Mouse (Mus musculus) bone marrow, adult 2 months (tissue): ENCODE measurements at regions not wholly inside any gene's neighbourhood (a gene's known extent, or its start where the extent isn't known, plus 50 kb on each side); places are given as distances from the start of the nearest gene placed in this dataset.

Experiments
- H3K27ac ChIP-seq: fragments of 200-500 bp; 2 replicates; pipeline ENCODE4 v1.5.1; 2012; ENCODE audit warnings: low read depth, mild to moderate bottlenecking, control low read depth, inconsistent platforms, low read length; ENCODE audit not compliant: control insufficient read depth, poor library complexity, insufficient read depth
- H3K4me1 ChIP-seq: fragments of 200-500 bp; 2 replicates; pipeline ENCODE4 v1.6.1; 2011; ENCODE audit warnings: low read length; ENCODE audit not compliant: control insufficient read depth, insufficient read depth
- H3K4me3 ChIP-seq: fragments of 200-500 bp; replicated peaks from 2 replicates; pipeline ENCODE3; 2011; ENCODE audit warnings: mild to moderate bottlenecking, low read depth, low read length, control low read depth; ENCODE audit not compliant: control insufficient read depth
- CTCF ChIP-seq: fragments of 200-500 bp; IDR thresholded peaks from 2 replicates; pipeline ENCODE4 v1.5.1; 2011; ENCODE audit warnings: low read length, control low read depth; ENCODE audit not compliant: control insufficient read depth, insufficient read depth
- POLR2A ChIP-seq: fragments of 200-500 bp; IDR thresholded peaks from 2 replicates; pipeline ENCODE4 v1.6.1; 2011; ENCODE audit warnings: low read depth, mild to moderate bottlenecking, control low read depth, low read length, borderline replicate concordance; ENCODE audit not compliant: control insufficient read depth
- WGBS: fragments of 180-500 bp; shearing (Covaris S2); methylation state at CpG from one replicate; pipeline ENCODE4 v1.1.7; 2018; 5-methylcytosine and 5-hydroxymethylcytosine counted together

DNA sequence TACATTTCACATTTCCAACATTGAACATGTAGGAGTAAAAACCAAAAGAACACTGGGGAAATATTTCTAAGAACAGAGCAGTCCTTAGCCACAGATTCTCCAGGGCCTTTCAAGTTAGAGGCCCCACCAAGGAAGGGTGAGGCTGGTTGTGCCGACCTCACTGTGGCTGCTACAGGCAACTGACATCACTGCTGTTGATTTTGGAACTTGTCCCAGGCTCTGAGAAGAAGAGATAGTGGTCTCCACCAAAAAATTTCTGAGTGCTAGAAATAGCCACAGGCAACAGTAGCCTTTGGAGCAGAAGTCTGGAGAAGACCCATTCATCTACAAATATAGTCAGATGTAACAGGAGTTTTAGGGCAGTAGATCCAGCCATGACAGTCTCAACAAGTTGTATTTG is 959.7 kb upstream of the Lrrc6 start:
- Histone ChIP-seq H3K4me3 (no peak overlapping the region), H3K27ac (no peak overlapping the region), H3K4me1 (no peaks in the 10 kb centered on the region)
- no peak for TF ChIP-seq POLR2A
- no peak for TF ChIP-seq CTCF
- WGBS: 11% methylated on average over 1 of the region's 1 CpGs

- 27% methylated on average over 2 of the region's 2 CpGs for WGBS
- H3K4me1 ChIP-seq: no peaks in the 10 kb centered on the region
- TF ChIP-seq POLR2A (no peak), CTCF (peak; percentile 98)
- H3K4me3 ChIP-seq: no peak overlapping the region
- no peak overlapping the region for H3K27ac ChIP-seq
These were observed 933.6 kb upstream of the Lrrc6 start for GRCm38 (mm10) chr15:67434284-67434683.

DNA sequence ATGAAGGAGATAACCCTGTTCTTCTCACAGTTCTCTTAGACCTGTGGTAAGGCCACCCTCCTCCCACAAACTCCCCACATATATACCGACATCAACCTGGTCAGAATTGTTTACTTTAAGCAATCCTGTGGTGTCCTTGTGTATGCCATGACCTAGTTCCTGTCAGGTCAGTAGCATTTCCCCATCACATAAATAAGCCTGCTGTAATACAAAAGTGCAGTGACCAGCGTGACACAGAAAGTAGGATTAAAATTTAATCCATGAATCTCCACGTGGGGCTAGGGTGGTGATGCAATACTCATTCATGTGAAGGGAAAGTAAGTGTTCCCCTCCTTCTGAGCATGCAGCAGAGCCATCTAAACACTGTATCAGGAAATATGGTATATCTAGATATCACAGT is 923.2 kb upstream of the Lrrc6 start:
- Histone ChIP-seq H3K4me1 (no peaks in the 10 kb centered on the region), H3K4me3 (no peak overlapping the region), H3K27ac (no peak overlapping the region)
- 13% methylated on average over 3 of the region's 3 CpGs for WGBS
- TF ChIP-seq POLR2A: no peak
- no peak for TF ChIP-seq CTCF

DNA sequence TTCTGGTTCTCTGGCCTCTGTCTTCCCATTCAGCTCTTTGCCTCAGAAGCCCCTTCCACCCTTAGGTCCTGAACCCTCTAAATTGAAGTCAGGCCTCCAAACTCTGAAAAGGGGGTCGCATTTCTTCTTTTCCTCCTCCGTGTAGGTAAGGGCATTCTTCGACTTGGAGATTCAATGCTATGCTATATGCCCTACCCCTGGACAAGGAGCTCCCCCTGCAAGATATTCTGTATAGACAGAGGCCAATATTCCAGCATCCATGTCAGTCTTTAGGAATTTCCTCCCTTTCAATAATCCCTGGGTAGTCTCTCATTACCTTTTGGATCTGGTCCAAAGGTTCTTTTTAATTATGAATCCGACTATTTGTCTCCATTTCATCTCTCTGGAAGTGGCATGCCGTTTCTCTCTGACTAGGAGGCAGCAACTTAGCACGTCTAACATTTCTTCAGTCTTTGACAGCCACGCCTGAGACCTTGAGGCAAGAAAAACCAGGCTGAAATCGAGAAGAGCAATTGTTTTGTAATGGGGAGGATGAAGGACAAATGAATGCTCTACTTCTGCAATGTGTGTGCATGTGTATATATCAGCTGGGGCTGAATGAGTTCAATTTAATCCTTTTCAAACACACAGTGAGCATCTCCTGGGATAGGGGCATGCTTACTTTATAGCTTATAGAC is 921.7 kb upstream of the Lrrc6 start:
- TF ChIP-seq POLR2A (no peak), CTCF (no peak)
- Histone ChIP-seq H3K4me3 (no peak overlapping the region), H3K27ac (no peak overlapping the region), H3K4me1 (no peaks in the 10 kb centered on the region)
- 66% methylated on average over 8 of the region's 8 CpGs for WGBS

GRCm38 (mm10) chr15:67420776-67421175 is 920.1 kb upstream of the Lrrc6 start:
- Histone ChIP-seq H3K27ac (no peak overlapping the region), H3K4me1 (no peaks in the 10 kb centered on the region), H3K4me3 (no peak overlapping the region)
- WGBS: 83% methylated on average over 6 of the region's 6 CpGs
- TF ChIP-seq POLR2A (no peak), CTCF (no peak)

DNA sequence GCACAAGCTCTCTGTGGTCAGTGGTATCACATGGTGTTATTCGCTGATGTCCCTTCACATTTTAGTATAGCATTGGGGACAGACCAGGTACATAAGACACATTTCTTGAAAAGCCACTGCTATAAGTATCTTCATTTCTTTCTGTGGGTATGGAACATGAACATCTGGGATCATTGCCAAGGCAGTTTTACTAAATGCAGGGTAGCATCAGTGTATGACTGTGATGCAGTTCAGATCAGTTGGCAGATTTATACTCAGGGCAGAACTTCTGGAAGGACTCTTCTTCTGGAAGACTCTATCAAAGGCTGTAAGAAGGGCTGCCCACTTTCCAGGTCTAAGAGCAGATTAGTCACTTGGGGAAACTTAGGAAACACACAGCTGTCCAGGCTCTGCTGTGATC is 919.0 kb upstream of the Lrrc6 start:
- no peaks in the 10 kb centered on the region for H3K4me1 ChIP-seq
- no peak overlapping the region for H3K27ac ChIP-seq
- TF ChIP-seq CTCF (no peak), POLR2A (no peak)
- no peak overlapping the region for H3K4me3 ChIP-seq
- WGBS: 72% methylated on average over 1 of the region's 1 CpGs

DNA sequence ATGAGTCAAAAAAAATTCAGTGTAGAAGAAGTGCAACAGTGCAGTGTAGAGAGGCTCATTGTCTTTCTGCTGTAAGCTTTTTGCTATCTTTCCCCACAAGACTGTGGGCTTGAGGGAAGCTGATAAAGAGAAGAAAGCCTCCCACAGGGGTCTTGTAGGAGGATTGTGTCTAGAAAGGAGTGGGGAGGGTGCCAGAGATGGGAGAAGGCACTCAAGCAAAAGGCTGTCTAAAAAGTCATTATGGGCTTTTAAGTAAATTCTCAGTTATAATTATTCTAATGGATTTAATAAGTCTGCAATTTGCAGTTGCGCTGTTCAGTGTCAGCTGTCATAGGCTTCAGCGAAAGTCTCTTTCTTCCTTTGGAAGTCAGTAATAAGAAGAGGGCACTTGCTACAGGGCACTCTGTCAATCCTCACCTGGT is 917.0 kb upstream of the Lrrc6 start:
- no peak overlapping the region for H3K4me3 ChIP-seq
- TF ChIP-seq POLR2A (no peak), CTCF (no peak)
- WGBS: 93% methylated on average over 2 of the region's 2 CpGs
- no peaks in the 10 kb centered on the region; the same call in 1 of the 2 replicates for H3K4me1 ChIP-seq
- no peak overlapping the region for H3K27ac ChIP-seq

- WGBS: 70% methylated on average over 2 of the region's 2 CpGs
- H3K27ac ChIP-seq: no peak overlapping the region
- H3K4me1 ChIP-seq: no peaks in the 10 kb centered on the region; the same call in 1 of the 2 replicates
- no peak for TF ChIP-seq CTCF
- no peak for TF ChIP-seq POLR2A
- no peak overlapping the region for H3K4me3 ChIP-seq
These were observed 915.1 kb upstream of the Lrrc6 start for GRCm38 (mm10) chr15:67415840-67416239.
